Comparison of ENCODE assay signal across 14 mouse cellular contexts in the genomic region with DNA sequence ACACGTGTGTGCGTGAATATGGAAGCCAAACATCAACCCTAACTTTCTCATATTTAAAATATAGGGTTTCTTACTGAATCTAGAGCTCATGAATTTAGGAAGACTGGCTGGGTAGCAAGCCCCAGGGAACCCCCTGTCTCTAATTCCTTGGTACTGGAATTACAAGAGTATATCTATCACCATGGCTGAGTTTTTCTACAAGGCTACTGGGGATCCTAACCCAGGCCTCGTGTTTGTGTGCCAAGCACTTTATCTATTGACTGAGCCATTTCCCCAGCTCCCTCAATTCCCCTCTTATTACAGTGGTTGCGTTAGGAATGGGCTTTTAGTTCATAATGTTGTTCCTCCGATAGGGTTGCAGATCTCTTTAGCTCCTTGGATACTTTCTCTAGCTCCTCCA.
DNase-seq lines count a peak whose midpoint lies in the region.
"Had no signal": no experiment of that assay in that cellular context is flagged by ENCODE, and none has a peak within 500 bp of the region (broad histone marks: within the 10 kb centered on the region; RNA-seq: fewer than 3 reads in every experiment).

No protein-coding gene starts in this region.

- peak; percentile 91 for DNase-seq in 3T3-L1 (ENCODE audit: low read depth, low spot score)
- DNase-seq in right cerebral cortex, adult 2 months (ENCODE audit: low spot score in 2 of 2): no peak
- DNase-seq: adrenal gland, adult 2 months; adrenal gland, adult 8-10 months; adrenal gland, postnatal 10 days; adrenal gland, postnatal 14 days; adrenal gland, postnatal 25 days; adrenal gland, postnatal 36 days; B cell, adult 2 months; cerebellum, adult 11 months; cerebellum, adult 11-12 months; cerebellum, adult 18-20 months; cerebellum, adult 2 months; cerebellum, adult 8-10 months had no signal
